Mouse (Mus musculus): ENCODE results near the gene Snx30. TPM values are rescaled to one million over a fixed set of nuclear protein-coding genes. Genes with fewer than 3 reads are reported as not detected.

Snx30 gene
- total and polyA plus RNA-seq, 3 experiments, result 1.9 to 5.5 (median 4.7) TPM

GRCm38 (mm10) chr4:59859693-59860425 lies 54.2 kb downstream of the Snx30 start:
- H3K9ac ChIP-seq (ENCODE audit: low read depth, low read length), result no peak overlapping the region
- H3K79me2 ChIP-seq (replicated peaks; ENCODE audit: control insufficient read depth, insufficient read depth, low read length), result no peaks in the 10 kb centered on the region; the same call in 1 of the 2 replicates
- no peaks in the 10 kb centered on the region for H3K27me3 ChIP-seq (ENCODE audit: control insufficient read depth, insufficient read depth, low read length)
- H3K4me1 ChIP-seq (ENCODE audit: control insufficient read depth, insufficient read depth, low read length), result peaks cover 2% of the 10 kb centered on the region; the same call in 1 of the 2 replicates
- no peak overlapping the region for H3K27ac ChIP-seq
- no peak overlapping the region for H3K4me3 ChIP-seq
- H3K36me3 ChIP-seq (ENCODE audit: control insufficient read depth, insufficient read depth, low read length), result no peaks in the 10 kb centered on the region
- 76% methylated on average over 16 of the region's 16 CpGs for WGBS
- DNase-seq, result no peak
- no peak for TF ChIP-seq EP300 (IDR thresholded peaks at IDR 0.05; ENCODE audit: insufficient read depth, low read depth, low read length)
- TF ChIP-seq POLR2A (IDR thresholded peaks at IDR 0.05; ENCODE audit: insufficient read depth, low read depth, low read length), result no peak
- no peak for TF ChIP-seq CTCF (IDR thresholded peaks at IDR 0.05)
- intact Hi-C loops (cut with DNase I), result no loop called here

GRCm38 (mm10) chr4:59860431-59860830 lies 54.8 kb downstream of the Snx30 start:
- Histone ChIP-seq H3K9ac (ENCODE audit: low read depth, low read length) (no peak overlapping the region), H3K4me3 (no peak overlapping the region), H3K36me3 (ENCODE audit: control insufficient read depth, insufficient read depth, low read length) (no peaks in the 10 kb centered on the region), H3K27ac (no peak overlapping the region), H3K27me3 (ENCODE audit: control insufficient read depth, insufficient read depth, low read length) (no peaks in the 10 kb centered on the region), H3K79me2 (replicated peaks; ENCODE audit: control insufficient read depth, insufficient read depth, low read length) (no peaks in the 10 kb centered on the region; the same call in 1 of the 2 replicates), H3K4me1 (ENCODE audit: control insufficient read depth, insufficient read depth, low read length) (peaks cover 2% of the 10 kb centered on the region; the same call in 1 of the 2 replicates)
- intact Hi-C loops (cut with DNase I), result no loop called here
- no peak for DNase-seq
- TF ChIP-seq POLR2A (IDR thresholded peaks at IDR 0.05; ENCODE audit: insufficient read depth, low read depth, low read length), result no peak
- no peak for TF ChIP-seq EP300 (IDR thresholded peaks at IDR 0.05; ENCODE audit: insufficient read depth, low read depth, low read length)
- no peak for TF ChIP-seq CTCF (IDR thresholded peaks at IDR 0.05)
- WGBS, result 76% methylated on average over 2 of the region's 2 CpGs

DNA sequence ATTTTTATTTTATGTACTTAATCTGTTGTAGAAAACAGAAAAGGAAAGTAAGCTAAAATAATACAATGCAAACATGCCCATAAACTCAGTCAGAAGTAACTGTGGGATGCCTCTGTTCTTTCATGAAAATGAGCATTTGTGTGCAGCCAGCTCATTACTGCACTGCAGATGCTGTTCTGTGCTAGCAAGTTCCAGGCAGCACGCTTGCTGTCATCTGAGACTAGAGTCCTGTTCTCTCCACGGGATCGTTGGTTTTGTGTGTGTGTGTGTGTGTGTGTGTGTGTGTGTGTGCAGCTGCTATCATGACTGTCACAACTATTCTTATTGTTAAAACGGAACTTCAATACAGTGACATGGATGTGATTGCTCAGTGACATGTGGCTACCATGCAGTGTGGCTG lies 56.2 kb downstream of the Snx30 start:
- H3K9ac ChIP-seq (ENCODE audit: low read depth, low read length), result no peak overlapping the region
- TF ChIP-seq POLR2A (IDR thresholded peaks at IDR 0.05; ENCODE audit: insufficient read depth, low read depth, low read length) (no peak), EP300 (IDR thresholded peaks at IDR 0.05; ENCODE audit: insufficient read depth, low read depth, low read length) (no peak)
- intact Hi-C loops (cut with DNase I), result no loop called here
- DNase-seq, result no peak
- no peak overlapping the region for H3K4me3 ChIP-seq
- peaks cover 2% of the 10 kb centered on the region; the same call in 1 of the 2 replicates for H3K4me1 ChIP-seq (ENCODE audit: control insufficient read depth, insufficient read depth, low read length)
- no peak overlapping the region for H3K27ac ChIP-seq
- no peaks in the 10 kb centered on the region for H3K36me3 ChIP-seq (ENCODE audit: control insufficient read depth, insufficient read depth, low read length)
- WGBS, result 61% methylated on average over 4 of the region's 4 CpGs
- no peaks in the 10 kb centered on the region; the same call in 1 of the 2 replicates for H3K79me2 ChIP-seq (replicated peaks; ENCODE audit: control insufficient read depth, insufficient read depth, low read length)
- H3K27me3 ChIP-seq (ENCODE audit: control insufficient read depth, insufficient read depth, low read length), result no peaks in the 10 kb centered on the region

DNA sequence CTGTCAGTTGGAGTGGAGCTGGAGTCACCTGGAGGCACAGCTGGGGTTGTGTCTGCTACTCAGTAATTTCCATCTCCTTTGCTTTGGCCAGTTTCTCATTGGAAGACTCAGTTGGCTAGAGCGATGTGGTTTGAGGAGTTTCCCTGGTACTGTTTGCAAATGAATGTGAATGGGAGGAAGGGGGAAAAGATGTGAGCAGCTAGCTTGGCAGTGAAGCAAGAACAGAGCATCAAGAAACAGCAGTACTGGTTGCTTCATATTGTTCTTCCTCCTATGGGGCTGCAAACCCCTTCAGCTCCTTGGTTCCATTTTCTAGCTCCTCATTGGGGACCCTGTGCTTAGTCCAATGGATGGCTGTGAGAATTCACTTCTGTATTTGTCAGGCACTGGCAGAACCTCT lies 56.7 kb downstream of the Snx30 start:
- H3K4me1 ChIP-seq (ENCODE audit: control insufficient read depth, insufficient read depth, low read length), result peaks cover 2% of the 10 kb centered on the region; the same call in 1 of the 2 replicates
- DNase-seq, result no peak
- no peak for TF ChIP-seq EP300 (IDR thresholded peaks at IDR 0.05; ENCODE audit: insufficient read depth, low read depth, low read length)
- TF ChIP-seq POLR2A (IDR thresholded peaks at IDR 0.05; ENCODE audit: insufficient read depth, low read depth, low read length), result no peak
- no peak for TF ChIP-seq CTCF (IDR thresholded peaks at IDR 0.05)
- no peak overlapping the region for H3K9ac ChIP-seq (ENCODE audit: low read depth, low read length)
- H3K79me2 ChIP-seq (replicated peaks; ENCODE audit: control insufficient read depth, insufficient read depth, low read length), result no peaks in the 10 kb centered on the region; the same call in 1 of the 2 replicates
- WGBS, result 72% methylated on average over 1 of the region's 1 CpGs
- no peaks in the 10 kb centered on the region for H3K27me3 ChIP-seq (ENCODE audit: control insufficient read depth, insufficient read depth, low read length)
- no peak overlapping the region for H3K4me3 ChIP-seq
- intact Hi-C loops (cut with DNase I), result no loop called here
- no peaks in the 10 kb centered on the region for H3K36me3 ChIP-seq (ENCODE audit: control insufficient read depth, insufficient read depth, low read length)
- no peak overlapping the region for H3K27ac ChIP-seq

- Histone ChIP-seq H3K9ac (ENCODE audit: low read depth, low read length) (no peak overlapping the region), H3K27me3 (ENCODE audit: control insufficient read depth, insufficient read depth, low read length) (no peaks in the 10 kb centered on the region), H3K4me1 (ENCODE audit: control insufficient read depth, insufficient read depth, low read length) (peaks cover 2% of the 10 kb centered on the region; the same call in 1 of the 2 replicates), H3K79me2 (replicated peaks; ENCODE audit: control insufficient read depth, insufficient read depth, low read length) (no peaks in the 10 kb centered on the region; the same call in 1 of the 2 replicates), H3K36me3 (ENCODE audit: control insufficient read depth, insufficient read depth, low read length) (no peaks in the 10 kb centered on the region), H3K4me3 (no peak overlapping the region), H3K27ac (peak overlapping the region; percentile 4; the same call in 1 of the 2 replicates)
- WGBS, result 32% methylated on average over 6 of the region's 6 CpGs
- intact Hi-C loops (cut with DNase I), result no loop called here
- no peak for TF ChIP-seq CTCF (IDR thresholded peaks at IDR 0.05)
- TF ChIP-seq POLR2A (IDR thresholded peaks at IDR 0.05; ENCODE audit: insufficient read depth, low read depth, low read length), result no peak
- TF ChIP-seq EP300 (IDR thresholded peaks at IDR 0.05; ENCODE audit: insufficient read depth, low read depth, low read length), result 0 out of 2 replicates have a peak, but pooled peaks have one; percentile 16
- DNase-seq, result peak in 1 of 2 experiments; percentile 65
Measured at GRCm38 (mm10) chr4:59863869-59864268, 58.2 kb downstream of the Snx30 start.

GRCm38 (mm10) chr4:59868086-59868485 lies 62.4 kb downstream of the Snx30 start:
- DNase-seq, result no peak
- no peak overlapping the region for H3K27ac ChIP-seq
- WGBS, result 78% methylated on average over 11 of the region's 11 CpGs
- H3K36me3 ChIP-seq (ENCODE audit: control insufficient read depth, insufficient read depth, low read length), result peaks cover 9% of the 10 kb centered on the region
- H3K4me1 ChIP-seq (ENCODE audit: control insufficient read depth, insufficient read depth, low read length), result peaks cover 3% of the 10 kb centered on the region
- TF ChIP-seq CTCF (IDR thresholded peaks at IDR 0.05), result no peak
- TF ChIP-seq EP300 (IDR thresholded peaks at IDR 0.05; ENCODE audit: insufficient read depth, low read depth, low read length), result no peak
- no peak for TF ChIP-seq POLR2A (IDR thresholded peaks at IDR 0.05; ENCODE audit: insufficient read depth, low read depth, low read length)
- intact Hi-C loops (cut with DNase I), result no loop called here
- no peak overlapping the region for H3K9ac ChIP-seq (ENCODE audit: low read depth, low read length)
- H3K27me3 ChIP-seq (ENCODE audit: control insufficient read depth, insufficient read depth, low read length), result no peaks in the 10 kb centered on the region
- no peak overlapping the region for H3K4me3 ChIP-seq
- no peaks in the 10 kb centered on the region for H3K79me2 ChIP-seq (replicated peaks; ENCODE audit: control insufficient read depth, insufficient read depth, low read length)
